Mouse (Mus musculus): ENCODE data around the gene Wdsub1.

- no peak for TF ChIP-seq CTCF (IDR thresholded peaks at IDR 0.05; ENCODE audit: low read depth)
- TF ChIP-seq EP300 (IDR thresholded peaks at IDR 0.05; ENCODE audit: low read depth) = no peak
These were observed 14.0 kb upstream of the Wdsub1 start for GRCm38 (mm10) chr2:59896400-59896799.

Measured in heart, postnatal 0 days (tissue).